Mouse (Mus musculus) gonadal fat pad, adult 2 months (tissue): ENCODE data around the gene Serpina3m. TPM values are rescaled to one million over a fixed set of nuclear protein-coding genes. Genes with fewer than 3 reads are reported as not detected.

ENCODE experiments used
- polyA plus RNA-seq: library from polyadenylated mRNA; depleted of rRNA; stranded (reverse); fragments of >200 nt; gene quantifications from 2 replicates; pipeline ENCODE4 v1.2.3, GENCODE M21; 2012; rRNA removed

The Serpina3m gene
- polyA plus RNA-seq, 1 experiment = 3.5 TPM

Other genes with a start within 250 kb of the Serpina3m start
- 0.05 and 0.14 TPM in 2 replicates for gene Serpina5, start 237.4 kb upstream of the Serpina3m start, polyA plus RNA-seq
- not detected in 2 replicates for gene Serpina3a, start 225.8 kb upstream of the Serpina3m start, polyA plus RNA-seq
- 0.08 and 0.91 TPM in 2 replicates for gene Serpina3b, start 210.5 kb upstream of the Serpina3m start, polyA plus RNA-seq
- gene Serpina3c, start 184.6 kb upstream of the Serpina3m start, polyA plus RNA-seq = 49.4 and 89.8 TPM in 2 replicates
- gene Serpina3f, start 123.9 kb upstream of the Serpina3m start, polyA plus RNA-seq = 0.27 and 0.57 TPM in 2 replicates
- 2.4 and 3.2 TPM in 2 replicates for gene Serpina3g, start 102.2 kb upstream of the Serpina3m start, polyA plus RNA-seq
- 1.1 and 1.3 TPM in 2 replicates for gene Serpina3i, start 75.4 kb upstream of the Serpina3m start, polyA plus RNA-seq
- gene Serpina3j, start 23.9 kb upstream of the Serpina3m start, polyA plus RNA-seq = 0.46 TPM in 1 of 2 replicates, not detected in the other
- gene Serpina3k, start within 50 bp of the Serpina3m start, polyA plus RNA-seq = 0.92 and 2.1 TPM in 2 replicates
- 148 and 496 TPM in 2 replicates for gene Serpina3n, start 68.2 kb downstream of the Serpina3m start, polyA plus RNA-seq
- gene Gsc, start 134.8 kb downstream of the Serpina3m start, polyA plus RNA-seq = 0.24 and 0.25 TPM in 2 replicates